Mouse (Mus musculus): ENCODE data around the gene Osbpl5. TPM values are rescaled to one million over a fixed set of nuclear protein-coding genes. Genes with fewer than 3 reads are reported as not detected.
"Not testable (repeated sequence)": the region's sequence is repeated elsewhere in the genome, so short reads cannot be mapped to it uniquely, and the experiment has no call there.

The Osbpl5 gene
- polyA plus RNA-seq, 1 experiment from 2014 or later: 31.2 TPM

DNA sequence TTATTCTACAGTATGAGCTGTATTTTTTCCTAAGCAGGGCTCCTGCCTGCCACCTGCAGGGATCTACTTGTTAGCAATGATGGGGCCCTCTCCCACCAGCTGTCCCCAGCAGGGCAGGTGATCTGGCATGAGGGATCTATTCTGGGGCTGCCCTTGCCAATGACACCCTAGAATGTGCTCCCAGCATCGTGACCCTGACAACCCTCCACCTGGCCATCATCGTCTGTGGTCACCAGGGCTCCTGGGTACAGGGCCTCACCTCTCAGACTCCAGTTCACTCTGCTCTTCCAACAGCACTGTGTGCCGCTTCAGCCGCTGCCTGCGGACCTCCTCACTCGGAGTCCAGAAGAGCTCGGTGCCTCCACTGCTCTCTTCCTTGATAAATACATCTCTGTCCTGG, 62.2 kb downstream of the Osbpl5 start:
- Histone ChIP-seq H3K27ac (no peak overlapping the region), H3K9me3 (replicated peaks) (no peaks in the 10 kb centered on the region), H3K4me3 (no peak overlapping the region), H3K9ac (no peak overlapping the region), H3K4me1 (replicated peaks) (peaks cover 6% of the 10 kb centered on the region), H3K27me3 (no peaks in the 10 kb centered on the region), H3K4me2 (no peak overlapping the region), H3K36me3 (peaks cover 89% of the 10 kb centered on the region)
- no peak for ATAC-seq (replicated peaks; ENCODE audit: insufficient number of reproducible peaks, insufficient read depth, low FRiP score, low read depth)
- WGBS: 86% methylated on average over 7 of the region's 7 CpGs

DNA sequence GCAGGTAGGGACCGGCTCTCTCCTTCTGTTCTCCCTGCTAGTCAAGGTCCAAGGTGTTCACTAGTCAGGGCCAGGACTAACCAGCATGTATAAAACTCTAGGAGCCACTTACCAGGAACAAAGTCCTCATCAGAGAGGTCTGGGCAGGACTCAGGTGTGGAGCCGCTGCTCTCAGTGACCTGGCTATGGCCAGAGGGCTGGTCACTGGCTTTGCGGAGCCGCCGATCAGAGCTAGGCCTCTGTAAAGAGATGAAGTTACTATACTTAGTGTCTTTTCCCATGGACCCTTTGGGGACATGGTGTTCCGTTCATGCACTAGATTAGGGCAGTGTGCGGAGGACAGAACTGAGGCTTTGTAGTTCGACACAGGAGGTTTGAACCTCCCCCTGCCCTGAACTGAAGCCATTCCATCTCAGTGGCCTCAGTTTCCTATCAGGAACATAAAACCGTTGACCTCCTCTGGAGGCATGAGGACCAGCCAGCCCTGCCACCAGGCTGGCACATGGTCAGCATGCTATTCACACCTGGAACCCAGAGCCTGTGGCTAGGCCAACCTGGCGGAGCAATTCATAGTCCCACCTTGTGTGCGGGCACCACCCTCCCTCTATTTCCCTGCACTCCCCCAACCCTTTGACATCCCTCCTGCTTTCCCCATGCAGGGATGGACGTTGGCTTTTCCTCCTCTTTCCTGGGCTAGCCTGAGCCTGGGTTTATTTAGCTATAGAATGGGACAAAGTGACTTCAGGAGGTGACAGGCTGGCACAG, 63.9 kb downstream of the Osbpl5 start:
- H3K4me2 ChIP-seq: no peak overlapping the region
- ATAC-seq (replicated peaks; ENCODE audit: insufficient number of reproducible peaks, insufficient read depth, low FRiP score, low read depth): no peak
- no peaks in the 10 kb centered on the region for H3K9me3 ChIP-seq (replicated peaks)
- H3K4me3 ChIP-seq: no peak overlapping the region
- H3K27ac ChIP-seq: no peak overlapping the region
- WGBS: 90% methylated on average over 12 of the region's 12 CpGs
- no peak overlapping the region for H3K9ac ChIP-seq
- no peaks in the 10 kb centered on the region for H3K27me3 ChIP-seq
- peaks cover 94% of the 10 kb centered on the region for H3K36me3 ChIP-seq
- H3K4me1 ChIP-seq (replicated peaks): peaks cover 6% of the 10 kb centered on the region

DNA sequence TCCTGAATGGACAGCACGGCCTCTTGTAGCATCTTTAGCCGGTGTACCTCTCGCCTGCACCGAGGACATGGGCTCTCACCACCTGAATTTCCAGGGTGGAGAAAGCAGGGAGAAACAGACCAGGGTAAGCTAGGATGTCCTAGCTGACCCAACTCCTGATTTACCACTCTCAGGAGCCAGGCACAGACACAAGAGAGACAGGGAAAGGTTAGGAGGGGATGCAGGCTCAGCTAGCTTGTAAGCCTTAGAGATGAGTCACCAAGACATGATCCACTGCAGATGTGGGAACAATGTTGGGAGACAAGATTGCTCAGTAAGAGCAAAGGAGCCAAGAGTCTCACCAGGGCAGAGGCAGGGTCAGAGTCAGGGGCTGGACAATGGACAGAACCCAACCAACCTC, 64.9 kb downstream of the Osbpl5 start:
- Histone ChIP-seq H3K4me1 (replicated peaks) (peaks cover 6% of the 10 kb centered on the region), H3K4me3 (no peak overlapping the region), H3K36me3 (peaks cover 89% of the 10 kb centered on the region), H3K9ac (no peak overlapping the region), H3K27ac (no peak overlapping the region), H3K9me3 (replicated peaks) (no peaks in the 10 kb centered on the region), H3K4me2 (no peak overlapping the region), H3K27me3 (no peaks in the 10 kb centered on the region)
- WGBS: 93% methylated on average over 4 of the region's 4 CpGs
- no peak for ATAC-seq (replicated peaks; ENCODE audit: insufficient number of reproducible peaks, insufficient read depth, low FRiP score, low read depth)

DNA sequence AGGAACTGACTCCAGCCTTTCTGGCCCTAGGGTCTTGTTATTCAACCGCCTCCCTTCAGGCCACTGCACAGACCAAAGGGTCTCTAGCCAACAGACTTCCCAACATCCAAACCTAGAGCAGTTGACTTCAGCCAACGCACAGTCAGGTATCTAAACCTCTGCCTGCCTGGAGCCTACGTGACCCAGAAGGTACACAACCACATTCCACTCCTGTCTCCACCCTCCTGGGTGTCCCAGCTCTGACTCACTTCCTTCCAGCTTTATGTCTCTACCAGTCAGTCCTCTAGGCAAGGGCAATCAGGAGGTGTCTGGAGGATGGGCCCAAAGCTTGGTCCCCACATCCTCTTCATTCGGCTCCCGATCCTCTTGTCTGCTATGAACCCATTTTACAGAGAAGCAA, 65.6 kb downstream of the Osbpl5 start:
- Histone ChIP-seq H3K27ac (no peak overlapping the region), H3K4me2 (no peak overlapping the region), H3K27me3 (no peaks in the 10 kb centered on the region), H3K36me3 (peaks cover 82% of the 10 kb centered on the region), H3K4me3 (no peak overlapping the region), H3K4me1 (replicated peaks) (peaks cover 6% of the 10 kb centered on the region), H3K9me3 (replicated peaks) (no peaks in the 10 kb centered on the region), H3K9ac (no peak overlapping the region)
- 83% methylated on average over 5 of the region's 5 CpGs for WGBS
- ATAC-seq (replicated peaks; ENCODE audit: insufficient number of reproducible peaks, insufficient read depth, low FRiP score, low read depth): no peak

DNA sequence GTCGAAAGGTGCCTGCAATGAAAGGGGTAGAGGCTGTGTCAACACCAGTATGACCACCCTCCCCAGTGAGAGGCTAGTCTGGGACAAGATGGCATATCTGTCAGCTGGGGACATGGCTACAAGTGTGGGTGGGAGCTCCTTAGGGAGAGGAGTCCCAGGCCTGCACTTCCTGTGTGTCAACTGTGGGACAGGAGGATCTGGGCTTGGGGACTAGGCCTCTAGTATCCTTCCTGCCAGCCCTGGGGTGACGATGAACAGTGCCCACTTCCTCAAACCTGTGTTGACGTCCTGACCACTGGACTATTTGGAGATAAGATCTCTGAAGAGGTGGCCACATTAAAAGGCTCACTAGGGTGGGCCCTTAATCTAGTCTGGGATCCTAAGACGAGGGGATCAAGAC, 66.8 kb downstream of the Osbpl5 start:
- Histone ChIP-seq H3K9ac (no peak overlapping the region), H3K4me2 (no peak overlapping the region), H3K9me3 (replicated peaks) (no peaks in the 10 kb centered on the region), H3K4me3 (no peak overlapping the region), H3K36me3 (peaks cover 69% of the 10 kb centered on the region), H3K4me1 (replicated peaks) (peaks cover 6% of the 10 kb centered on the region), H3K27ac (no peak overlapping the region), H3K27me3 (no peaks in the 10 kb centered on the region)
- 59% methylated on average over 4 of the region's 4 CpGs for WGBS
- no peak for ATAC-seq (replicated peaks; ENCODE audit: insufficient number of reproducible peaks, insufficient read depth, low FRiP score, low read depth)

DNA sequence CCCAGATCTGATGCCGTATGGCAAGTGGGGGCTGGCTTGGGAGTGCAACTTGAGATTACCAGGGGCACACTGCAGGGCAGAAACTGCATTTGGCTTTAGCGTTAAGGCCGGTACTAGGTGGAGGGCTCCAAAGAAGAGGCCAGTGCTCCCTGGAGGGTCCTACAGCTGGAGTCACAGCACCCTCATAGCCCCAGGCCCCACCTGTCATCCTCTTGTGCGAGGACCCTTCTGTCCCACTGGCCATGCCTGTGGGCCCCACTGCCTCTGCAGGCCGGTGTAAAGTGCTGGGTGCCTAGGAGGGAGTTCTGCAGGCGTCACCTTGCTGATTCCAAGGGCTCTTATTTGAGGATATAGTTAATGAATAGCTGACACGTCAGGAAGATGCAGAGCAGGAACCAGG, 67.3 kb downstream of the Osbpl5 start:
- peaks cover 6% of the 10 kb centered on the region for H3K4me1 ChIP-seq (replicated peaks)
- no peak overlapping the region for H3K4me3 ChIP-seq
- 74% methylated on average over 7 of the region's 7 CpGs for WGBS
- no peak overlapping the region for H3K9ac ChIP-seq
- H3K27me3 ChIP-seq: no peaks in the 10 kb centered on the region
- H3K4me2 ChIP-seq: no peak overlapping the region
- ATAC-seq (replicated peaks; ENCODE audit: insufficient number of reproducible peaks, insufficient read depth, low FRiP score, low read depth): no peak
- H3K36me3 ChIP-seq: peaks cover 65% of the 10 kb centered on the region
- no peaks in the 10 kb centered on the region for H3K9me3 ChIP-seq (replicated peaks)
- H3K27ac ChIP-seq: no peak overlapping the region

DNA sequence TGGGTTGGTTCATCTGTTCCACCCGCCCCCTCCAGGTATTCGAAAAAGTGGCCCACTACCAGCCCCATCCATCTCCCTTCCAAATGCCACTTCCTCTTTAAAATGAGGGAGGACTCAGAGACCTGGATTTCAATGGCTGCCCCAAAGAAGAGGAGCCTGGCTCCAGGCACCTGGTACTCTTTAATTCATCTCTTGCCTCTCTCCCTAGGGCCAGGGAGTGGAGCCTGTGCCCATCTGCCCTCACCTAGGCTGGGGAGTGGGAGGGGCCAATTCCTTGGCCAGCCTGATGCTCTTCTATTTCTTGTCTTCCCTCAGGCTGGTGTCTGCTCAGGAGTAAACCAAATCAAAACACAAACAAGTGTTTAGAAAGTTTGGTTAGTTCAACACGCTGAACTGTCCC, 70.1 kb downstream of the Osbpl5 start:
- H3K4me3 ChIP-seq; H3K27ac ChIP-seq; H3K9ac ChIP-seq; H3K9me3 ChIP-seq (replicated peaks); ATAC-seq (replicated peaks; ENCODE audit: insufficient number of reproducible peaks, insufficient read depth, low FRiP score, low read depth); H3K4me2 ChIP-seq; H3K27me3 ChIP-seq; H3K4me1 ChIP-seq (replicated peaks): not testable (repeated sequence)
- WGBS: 75% methylated on average over 3 of the region's 3 CpGs
- peaks cover 38% of the 10 kb centered on the region for H3K36me3 ChIP-seq

DNA sequence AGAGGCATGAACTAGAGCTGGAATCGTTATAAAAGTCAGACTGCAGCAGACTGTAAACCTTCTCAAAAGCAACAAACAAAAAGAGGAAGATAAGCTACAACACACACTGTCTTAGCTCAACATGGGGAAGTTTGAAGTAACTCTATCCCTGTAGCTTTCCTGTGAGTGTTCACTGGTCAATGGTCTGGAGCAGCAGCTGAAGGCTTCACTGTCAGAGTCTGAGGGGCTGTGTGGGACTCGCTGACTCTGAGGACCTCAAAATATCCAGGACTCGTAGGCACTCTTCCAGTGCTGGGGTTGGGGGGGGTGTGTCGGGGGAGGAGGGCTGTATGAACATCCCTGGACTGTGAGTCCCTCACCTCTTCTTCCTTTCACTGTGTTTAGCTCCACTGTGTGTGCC, 70.6 kb downstream of the Osbpl5 start:
- not testable (repeated sequence) for ATAC-seq (replicated peaks; ENCODE audit: insufficient number of reproducible peaks, insufficient read depth, low FRiP score, low read depth); H3K4me1 ChIP-seq (replicated peaks); H3K27ac ChIP-seq; H3K27me3 ChIP-seq; H3K9me3 ChIP-seq (replicated peaks); H3K4me3 ChIP-seq; H3K9ac ChIP-seq
- Histone ChIP-seq H3K36me3 (peaks cover 34% of the 10 kb centered on the region), H3K4me2 (peak overlapping the region; percentile 98)
- 34% methylated on average over 4 of the region's 4 CpGs for WGBS

DNA sequence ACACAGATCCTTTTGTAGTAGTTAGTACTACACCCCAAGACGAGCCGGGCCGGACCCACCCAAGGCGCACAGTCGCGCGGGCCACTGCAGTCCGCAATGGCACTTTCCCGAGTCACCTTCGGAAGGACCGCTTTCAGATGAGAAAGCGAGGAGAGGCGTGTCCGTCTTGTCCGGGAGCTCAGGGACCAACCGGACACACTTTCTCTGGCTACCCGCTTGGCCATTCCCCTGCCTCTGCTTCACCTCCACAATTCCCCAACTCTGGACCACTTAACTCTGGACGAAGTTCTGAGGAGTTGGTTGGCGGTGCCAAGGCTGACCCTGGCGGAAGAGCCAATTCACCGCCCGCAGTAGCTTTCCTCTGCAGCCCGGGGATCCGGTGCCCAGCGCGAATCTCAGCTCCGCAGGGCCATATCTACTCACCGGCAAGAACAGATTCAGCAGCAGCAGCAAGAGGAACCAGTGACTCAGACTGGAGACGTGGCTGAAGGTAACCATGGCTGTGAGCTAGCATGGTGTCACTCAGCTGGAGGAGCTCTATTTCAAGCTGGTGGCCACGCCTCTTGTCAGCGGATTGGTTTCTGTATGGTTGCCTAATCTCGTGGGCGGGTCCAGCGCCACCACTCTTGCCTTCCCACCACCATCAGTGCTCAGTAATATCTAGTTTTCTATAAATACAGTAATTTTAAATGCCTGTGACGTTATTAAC, 71.3 kb downstream of the Osbpl5 start, which contains the start of gene Tnfrsf23:
TSS of gene Tnfrsf23 (minus strand) at position 514 of the 709 bp plus-strand sequence.
- Histone ChIP-seq H3K9ac (peak within 1 kb of the TSS; percentile 56), H3K4me3 (peak within 1 kb of the TSS; percentile 64), H3K9me3 (replicated peaks) (no peaks in the 10 kb centered on the region), H3K4me2 (peak within 1 kb of the TSS; percentile 98), H3K36me3 (peaks cover 28% of the 10 kb centered on the region), H3K27ac (peak within 1 kb of the TSS; percentile 58), H3K27me3 (no peaks in the 10 kb centered on the region), H3K4me1 (replicated peaks) (peaks cover under 1% of the 10 kb centered on the region; the same call in 1 of the 2 replicates)
- WGBS: 1% methylated on average over 35 of the region's 35 CpGs
- peak; percentile 89 for ATAC-seq (replicated peaks; ENCODE audit: insufficient number of reproducible peaks, insufficient read depth, low FRiP score, low read depth)

DNA sequence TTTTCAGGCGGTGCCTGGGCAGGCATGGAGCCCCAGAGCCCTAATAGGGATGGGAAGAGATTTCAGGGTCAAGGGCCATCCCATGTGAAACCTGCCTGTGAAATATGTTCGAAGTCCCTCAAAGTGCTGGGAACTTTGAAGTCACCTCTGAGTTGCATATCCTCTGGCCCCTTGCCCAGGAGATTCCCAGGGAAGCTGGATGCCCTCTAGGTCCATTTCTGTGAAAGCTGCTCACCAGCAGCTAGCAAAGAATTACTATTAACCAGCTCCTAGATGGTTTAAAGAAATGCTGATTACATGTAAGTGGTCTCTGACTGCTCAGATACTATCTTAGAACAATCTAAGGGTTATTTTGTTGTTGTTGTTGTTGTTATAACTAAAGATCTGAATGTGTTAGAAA, 72.2 kb downstream of the Osbpl5 start:
- not testable (repeated sequence) for H3K27ac ChIP-seq; H3K4me1 ChIP-seq (replicated peaks); H3K9me3 ChIP-seq (replicated peaks); H3K9ac ChIP-seq; H3K27me3 ChIP-seq; H3K4me3 ChIP-seq; ATAC-seq (replicated peaks; ENCODE audit: insufficient number of reproducible peaks, insufficient read depth, low FRiP score, low read depth); H3K4me2 ChIP-seq
- H3K36me3 ChIP-seq: peaks cover 19% of the 10 kb centered on the region
- WGBS: 84% methylated on average over 1 of the region's 2 CpGs

DNA sequence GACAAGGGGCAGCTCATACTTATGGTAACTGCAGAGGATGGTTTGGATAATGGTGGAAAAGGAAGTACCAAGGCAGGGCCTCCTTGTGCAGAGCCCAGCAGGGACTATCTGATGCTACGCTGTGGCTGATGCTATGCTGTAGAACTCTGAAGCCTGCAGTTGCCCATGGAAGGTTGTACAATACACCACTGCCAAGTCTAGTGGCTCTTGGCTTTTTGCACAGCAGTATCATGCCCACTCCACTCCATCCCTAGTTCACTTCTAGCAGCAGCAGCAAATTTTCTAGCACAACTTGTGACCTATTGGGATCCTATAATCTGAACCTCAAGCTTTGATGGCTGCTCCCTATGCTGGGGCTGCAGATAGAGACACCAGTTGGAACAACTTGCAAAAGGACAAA, 75.2 kb downstream of the Osbpl5 start:
- no peaks in the 10 kb centered on the region for H3K27me3 ChIP-seq
- H3K27ac ChIP-seq: no peak overlapping the region
- no peaks in the 10 kb centered on the region for H3K4me1 ChIP-seq (replicated peaks)
- ATAC-seq (replicated peaks; ENCODE audit: insufficient number of reproducible peaks, insufficient read depth, low FRiP score, low read depth): no peak
- H3K4me3 ChIP-seq: no peak overlapping the region
- H3K9me3 ChIP-seq (replicated peaks): no peaks in the 10 kb centered on the region
- H3K4me2 ChIP-seq: no peak overlapping the region
- H3K36me3 ChIP-seq: no peaks in the 10 kb centered on the region
- H3K9ac ChIP-seq: no peak overlapping the region
- WGBS: 76% methylated on average over 1 of the region's 1 CpGs

DNA sequence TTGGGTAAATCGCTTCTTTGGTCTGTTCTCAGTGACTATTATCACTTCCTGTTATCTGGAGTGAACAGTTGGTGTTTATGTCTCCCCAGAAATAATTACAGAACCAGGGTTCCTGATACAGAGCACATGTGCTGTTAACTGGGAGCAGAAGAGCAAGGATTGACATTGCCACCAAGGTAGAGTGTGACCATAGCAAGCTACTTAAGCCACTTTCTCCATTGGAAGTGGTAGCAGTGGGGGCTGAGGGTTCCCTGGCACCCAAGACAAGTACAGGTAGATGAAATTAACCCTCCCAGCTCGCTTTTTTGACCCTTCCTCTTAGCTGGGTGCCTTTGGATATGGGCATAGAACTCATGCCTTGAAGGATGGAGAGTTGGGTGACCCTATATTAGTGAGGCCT, 75.9 kb downstream of the Osbpl5 start:
- H3K4me3 ChIP-seq; ATAC-seq (replicated peaks; ENCODE audit: insufficient number of reproducible peaks, insufficient read depth, low FRiP score, low read depth); H3K9ac ChIP-seq; H3K4me2 ChIP-seq; H3K27me3 ChIP-seq; H3K36me3 ChIP-seq; H3K4me1 ChIP-seq (replicated peaks); H3K27ac ChIP-seq; H3K9me3 ChIP-seq (replicated peaks): not testable (repeated sequence)
- WGBS: 57% methylated on average over 2 of the region's 2 CpGs
